Mouse (Mus musculus) CD4-positive, CD25-positive, alpha-beta regulatory T cell, adult 2 months (primary cell): Measurements from ENCODE around the gene Tmem51.

Experiments
- DNase-seq: peaks from one replicate; pipeline ENCODE4 v3.0.0-alpha.2; 2012; ENCODE audit warnings: low read depth, low spot score

Tmem51 gene

GRCm38 (mm10) chr4:142081631-142082283 is 2.3 kb downstream of the Tmem51 start:
- no peak for DNase-seq

GRCm38 (mm10) chr4:142080901-142081630 is 3.0 kb downstream of the Tmem51 start:
- no peak for DNase-seq

- no peak for DNase-seq
These were observed 3.7 kb downstream of the Tmem51 start for GRCm38 (mm10) chr4:142080487-142080767.

- DNase-seq, result no peak
These were observed 4.2 kb downstream of the Tmem51 start for GRCm38 (mm10) chr4:142079629-142080486.

- peak; percentile 19 for DNase-seq
These were observed 6.4 kb downstream of the Tmem51 start for GRCm38 (mm10) chr4:142077572-142078271.

- no peak for DNase-seq
These were observed 7.2 kb downstream of the Tmem51 start for GRCm38 (mm10) chr4:142076883-142077282.

- no peak for DNase-seq
These were observed 8.2 kb downstream of the Tmem51 start for GRCm38 (mm10) chr4:142075931-142076330.

GRCm38 (mm10) chr4:142074060-142074732 is 9.9 kb downstream of the Tmem51 start:
- no peak for DNase-seq

- no peak for DNase-seq
These were observed 12.7 kb downstream of the Tmem51 start for GRCm38 (mm10) chr4:142071243-142071991.

- DNase-seq, result no peak
These were observed 13.3 kb downstream of the Tmem51 start for GRCm38 (mm10) chr4:142070840-142071239.

- DNase-seq, result no peak
These were observed 14.9 kb downstream of the Tmem51 start for GRCm38 (mm10) chr4:142068899-142069812.

- DNase-seq, result no peak
These were observed 17.5 kb downstream of the Tmem51 start for GRCm38 (mm10) chr4:142066576-142066975.

- no peak for DNase-seq
These were observed 18.3 kb downstream of the Tmem51 start for GRCm38 (mm10) chr4:142065835-142066234.

- DNase-seq, result no peak
These were observed 18.8 kb downstream of the Tmem51 start for GRCm38 (mm10) chr4:142065270-142065669.

GRCm38 (mm10) chr4:142064582-142065228 is 19.4 kb downstream of the Tmem51 start:
- no peak for DNase-seq

- no peak for DNase-seq
These were observed 21.0 kb downstream of the Tmem51 start for GRCm38 (mm10) chr4:142063057-142063534.

GRCm38 (mm10) chr4:142061485-142062240 is 22.4 kb downstream of the Tmem51 start:
- DNase-seq, result no peak
